9 mouse cellular contexts compared by ENCODE assay signal in the genomic region with DNA sequence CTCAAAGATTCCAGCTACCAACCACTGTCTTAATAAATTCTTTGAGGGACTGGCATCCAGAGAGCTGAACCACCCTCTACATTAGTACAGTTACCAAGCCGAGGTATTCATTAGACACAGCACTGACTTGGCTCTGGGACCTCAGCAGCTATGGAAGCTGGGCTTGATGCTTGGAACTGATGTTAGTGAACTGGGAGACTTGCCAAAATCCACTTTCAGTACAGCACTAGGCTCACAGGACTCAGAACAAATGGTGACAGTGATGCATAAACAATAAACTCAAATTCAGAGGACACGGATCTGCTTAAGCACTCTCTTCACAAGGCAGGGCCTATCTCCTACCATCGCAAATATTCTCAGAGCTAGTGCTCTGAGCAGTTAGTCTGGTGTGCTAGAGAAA.
A peak's percentile ranks its signal among the peaks of the same experiment; 100 is the strongest.
DNase-seq lines count a peak whose midpoint lies in the region; ATAC-seq and TF ChIP-seq lines count a peak whose summit lies in the region.
"Had no signal": no experiment of that assay in that cellular context is flagged by ENCODE, and none has a peak within 500 bp of the region (broad histone marks: within the 10 kb centered on the region; RNA-seq: fewer than 3 reads in every experiment).

No protein-coding gene starts in this region.

- no peak for TF ChIP-seq POLR2A in lung, adult 2 months (IDR thresholded peaks at IDR 0.05; ENCODE audit: borderline replicate concordance, extremely low read depth, low read depth, low read length)

- no peaks in the 10 kb centered on the region for H3K9me3 ChIP-seq in hindbrain, embryonic 13.5 days
- H3K9me3 ChIP-seq in hindbrain, embryonic 10.5 days: no peaks in the 10 kb centered on the region
- H3K9me3 ChIP-seq in lung, embryonic 15.5 days: no peaks in the 10 kb centered on the region
- no peaks in the 10 kb centered on the region for H3K9me3 ChIP-seq in heart, embryonic 11.5 days (replicated peaks; ENCODE audit: control insufficient read depth, low read length)

- H3K4me3 ChIP-seq in hindbrain, embryonic 13.5 days: no peak overlapping the region
- H3K4me3 ChIP-seq in hindbrain, embryonic 10.5 days: no peak overlapping the region
- no peak overlapping the region for H3K4me3 ChIP-seq in lung, embryonic 15.5 days
- no peak overlapping the region for H3K4me3 ChIP-seq in lung, adult 2 months (replicated peaks; ENCODE audit: extremely low read depth, low read depth, low read length)
- H3K4me3 ChIP-seq in heart, embryonic 11.5 days (ENCODE audit: low read depth, low read length): no peak overlapping the region

- H3K4me1 ChIP-seq in hindbrain, embryonic 13.5 days (replicated peaks): no peaks in the 10 kb centered on the region
- H3K4me1 ChIP-seq in hindbrain, embryonic 10.5 days (replicated peaks): no peaks in the 10 kb centered on the region
- peaks cover 3% of the 10 kb centered on the region; the same call in 1 of the 2 replicates for H3K4me1 ChIP-seq in lung, embryonic 15.5 days
- no peaks in the 10 kb centered on the region; the same call in 1 of the 2 replicates for H3K4me1 ChIP-seq in lung, adult 2 months (ENCODE audit: control insufficient read depth, insufficient read depth, low read length)
- H3K4me1 ChIP-seq in heart, embryonic 11.5 days (ENCODE audit: control insufficient read depth, insufficient read depth, low read length): no peaks in the 10 kb centered on the region

- no peak overlapping the region for H3K4me2 ChIP-seq in hindbrain, embryonic 13.5 days
- H3K4me2 ChIP-seq in lung, embryonic 15.5 days: no peak overlapping the region
- H3K4me2 ChIP-seq in heart, embryonic 11.5 days: no peak overlapping the region

- no peak overlapping the region for H3K9ac ChIP-seq in hindbrain, embryonic 13.5 days
- no peak overlapping the region for H3K9ac ChIP-seq in lung, embryonic 15.5 days
- no peak overlapping the region for H3K9ac ChIP-seq in heart, embryonic 11.5 days (ENCODE audit: low read depth, low read length)

- ATAC-seq in hindbrain, embryonic 13.5 days (ENCODE audit: low FRiP score): peak; percentile 36; the same call in 1 of the 2 replicates
- ATAC-seq in lung, embryonic 15.5 days (ENCODE audit: borderline replicate concordance, extremely low read depth, low FRiP score, low TSS enrichment): peak; percentile 46; the same call in 1 of the 2 replicates
- ATAC-seq in inflammation-experienced regulatory T-cells, adult 6 months: peak; percentile 33
- no peak; the same call in 1 of the 2 replicates for ATAC-seq in heart, embryonic 11.5 days (replicated peaks; ENCODE audit: insufficient number of reproducible peaks, low FRiP score, low TSS enrichment)

- H3K27ac ChIP-seq in hindbrain, embryonic 13.5 days: no peak overlapping the region
- H3K27ac ChIP-seq in hindbrain, embryonic 10.5 days: no peak overlapping the region
- H3K27ac ChIP-seq in lung, embryonic 15.5 days: no peak overlapping the region
- H3K27ac ChIP-seq in heart, embryonic 11.5 days (ENCODE audit: low read depth, low read length): no peak overlapping the region

- H3K27me3 ChIP-seq in hindbrain, embryonic 13.5 days: no peaks in the 10 kb centered on the region
- no peaks in the 10 kb centered on the region for H3K27me3 ChIP-seq in hindbrain, embryonic 10.5 days (ENCODE audit: insufficient read depth, poor library complexity, severe bottlenecking)
- no peaks in the 10 kb centered on the region for H3K27me3 ChIP-seq in lung, embryonic 15.5 days
- no peaks in the 10 kb centered on the region for H3K27me3 ChIP-seq in heart, embryonic 11.5 days (ENCODE audit: control insufficient read depth, insufficient read depth, low read length)

- DNase-seq in hindbrain, embryonic 10.5 days (ENCODE audit: low spot score): no peak
- no peak for DNase-seq in lung, adult 2 months
- peak; percentile 51 for DNase-seq in NIH3T3 (ENCODE audit: low read depth)
- DNase-seq: heart, postnatal 14 days; thymus, postnatal 36 days had no signal

- no peak for TF ChIP-seq CTCF in lung, adult 2 months (IDR thresholded peaks at IDR 0.05; ENCODE audit: insufficient read depth, low read length)

- 75% methylated on average over 3 of the region's 3 CpGs for WGBS in hindbrain, embryonic 13.5 days
- 92% methylated on average over 3 of the region's 3 CpGs for WGBS in hindbrain, embryonic 10.5 days
- 45% methylated on average over 3 of the region's 3 CpGs for WGBS in lung, embryonic 15.5 days
- WGBS in lung, adult 2 months: 49% methylated on average over 3 of the region's 3 CpGs
- 81% methylated on average over 3 of the region's 3 CpGs for WGBS in heart, embryonic 11.5 days (ENCODE audit: insufficient replicate concordance)

- H3K36me3 ChIP-seq in hindbrain, embryonic 13.5 days: no peaks in the 10 kb centered on the region
- H3K36me3 ChIP-seq in hindbrain, embryonic 10.5 days: no peaks in the 10 kb centered on the region
- H3K36me3 ChIP-seq in lung, embryonic 15.5 days: no peaks in the 10 kb centered on the region
- H3K36me3 ChIP-seq in heart, embryonic 11.5 days (ENCODE audit: control insufficient read depth, insufficient read depth, low read length): peaks cover 5% of the 10 kb centered on the region; the same call in 1 of the 2 replicates
